Mouse (Mus musculus) MEL (cell line): Measurements from ENCODE around the gene Olfr279.
"Not testable (repeated sequence)": the region's sequence is repeated elsewhere in the genome, so short reads cannot be mapped to it uniquely, and the experiment has no call there.

Experiments used
- CTCF ChIP-seq, 3 experiments: IDR thresholded peaks in 2 of 3; conservative IDR thresholded peaks in 1 of 3; 2 replicates each; pipeline ENCODE4 v1.5.1; 2011 to 2012; ENCODE audit warnings: low read length in 3 of 3, low read depth in 2 of 3, mild to moderate bottlenecking in 2 of 3, improper control_type of control experiment in 1 of 3, inconsistent platforms in 1 of 3, mixed read lengths in 1 of 3, moderate library complexity in 1 of 3; ENCODE audit not compliant: control insufficient read depth in 1 of 3, insufficient read depth in 1 of 3, poor library complexity in 1 of 3, severe bottlenecking in 1 of 3
- E2F4 ChIP-seq: IDR thresholded peaks from 2 replicates; pipeline ENCODE4 v1.6.1; 2011; ENCODE audit warnings: low read depth, low read length, improper control_type of control experiment, borderline replicate concordance
- ETS1 ChIP-seq: IDR thresholded peaks from 2 replicates; pipeline ENCODE4 v1.6.1; 2012; ENCODE audit warnings: low read depth, mild to moderate bottlenecking, inconsistent platforms, low read length, improper control_type of control experiment, moderate library complexity
- HCFC1 ChIP-seq: IDR thresholded peaks from 2 replicates; pipeline ENCODE4 v1.6.1; 2012; ENCODE audit warnings: low read depth, mild to moderate bottlenecking, inconsistent platforms, low read length, improper control_type of control experiment, moderate library complexity
- JUND ChIP-seq: IDR thresholded peaks from 2 replicates; pipeline ENCODE4 v1.6.1; 2011; ENCODE audit warnings: low read depth, mild to moderate bottlenecking, improper control_type of control experiment, low read length
- MAX ChIP-seq: IDR thresholded peaks from 2 replicates; pipeline ENCODE4 v1.6.1; 2011; ENCODE audit warnings: low read length, improper control_type of control experiment
- MAZ ChIP-seq: IDR thresholded peaks from 2 replicates; pipeline ENCODE4 v1.6.1; 2012; ENCODE audit warnings: low read depth, mild to moderate bottlenecking, inconsistent platforms, low read length, improper control_type of control experiment
- NRF1 ChIP-seq: IDR thresholded peaks from 2 replicates; pipeline ENCODE4 v1.6.1; 2014; ENCODE audit warnings: low read depth, mild to moderate bottlenecking, inconsistent platforms, low read length, improper control_type of control experiment, moderate library complexity; ENCODE audit not compliant: poor library complexity, insufficient read depth, severe bottlenecking
- POLR2A ChIP-seq, 2 experiments: IDR thresholded peaks; 2 replicates each; pipeline ENCODE4 v1.6.1; 2011 to 2012; ENCODE audit warnings: low read length in 2 of 2, mild to moderate bottlenecking in 2 of 2, control low read depth in 1 of 2, improper control_type of control experiment in 1 of 2, low read depth in 1 of 2, moderate library complexity in 1 of 2; ENCODE audit not compliant: control insufficient read depth in 1 of 2, insufficient read depth in 1 of 2, poor library complexity in 1 of 2
- POLR2AphosphoS2 ChIP-seq: IDR thresholded peaks from 2 replicates; pipeline ENCODE4 v1.6.1; 2011; ENCODE audit warnings: low read length, improper control_type of control experiment
- RCOR1 ChIP-seq: IDR thresholded peaks from 2 replicates; pipeline ENCODE4 v1.6.1; 2012; ENCODE audit warnings: low read depth, mild to moderate bottlenecking, inconsistent platforms, low read length, improper control_type of control experiment
- USF1 ChIP-seq: IDR thresholded peaks from 2 replicates; pipeline ENCODE4 v1.6.1; 2014; ENCODE audit warnings: low read depth, mild to moderate bottlenecking, inconsistent platforms, low read length, improper control_type of control experiment, moderate library complexity
- ZC3H11A ChIP-seq: IDR thresholded peaks from 2 replicates; pipeline ENCODE4 v1.6.1; 2012; ENCODE audit warnings: low read depth, mild to moderate bottlenecking, inconsistent platforms, low read length, improper control_type of control experiment

GRCm38 (mm10) chr15:98514845-98515244 lies 22.6 kb downstream of the Olfr279 start:
- peak; percentile 65 for TF ChIP-seq ETS1
- not testable (repeated sequence) for TF ChIP-seq POLR2AphosphoS2; CTCF (IDR thresholded peaks at IDR 0.05 in 2 of 3, conservative IDR thresholded peaks at IDR 0.05 in 1 of 3; ENCODE audit: control insufficient read depth in 1 of 3, insufficient read depth in 1 of 3, low read depth in 2 of 3, low read length in 3 of 3, poor library complexity in 1 of 3, severe bottlenecking in 1 of 3); ZC3H11A; MAX; NRF1; POLR2A (IDR thresholded peaks at IDR 0.05; ENCODE audit: control insufficient read depth in 1 of 2, insufficient read depth in 1 of 2, low read depth in 1 of 2, low read length in 2 of 2, poor library complexity in 1 of 2); USF1; JUND; HCFC1; MAZ; E2F4; RCOR1
